Mouse (Mus musculus): Measurements from ENCODE around the gene Utp15. TPM values are rescaled to one million over a fixed set of nuclear protein-coding genes. Genes with fewer than 3 reads are reported as not detected.

Utp15 gene
- polyA plus RNA-seq, 1 experiment from 2014 or later, result 27.8 TPM

DNA sequence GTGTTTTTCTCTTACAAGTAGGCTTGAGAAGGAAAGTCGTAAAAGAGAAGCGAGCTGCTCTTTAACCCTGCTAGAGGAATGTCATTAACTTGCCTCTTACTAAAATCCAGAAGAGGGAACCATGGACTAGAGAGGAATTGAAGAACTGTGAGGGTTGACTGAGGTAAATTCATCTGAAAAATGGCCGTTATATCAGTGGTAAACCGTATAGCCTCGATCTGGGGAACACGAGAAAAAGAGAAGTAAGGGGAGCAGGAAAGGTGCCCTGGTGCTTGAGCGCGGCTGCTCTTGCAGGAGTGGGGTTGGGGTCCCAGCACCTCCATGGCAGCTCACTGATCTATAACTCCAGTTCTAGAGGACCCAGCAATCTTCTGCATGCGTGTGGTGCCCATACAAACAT is 11.2 kb upstream of the Utp15 start:
- Histone ChIP-seq H3K4me2 (ENCODE audit: low read depth, low read length) (no peak overlapping the region), H3K4me1 (ENCODE audit: control insufficient read depth, insufficient read depth, low read length) (no peaks in the 10 kb centered on the region), H3K9ac (ENCODE audit: low read length) (no peak overlapping the region), H3K4me3 (replicated peaks; ENCODE audit: low read length) (no peak overlapping the region), H3K27me3 (ENCODE audit: control insufficient read depth, insufficient read depth, low read length) (no peaks in the 10 kb centered on the region), H3K27ac (ENCODE audit: low read length) (no peak overlapping the region), H3K9me3 (replicated peaks; ENCODE audit: control insufficient read depth, low read length) (no peaks in the 10 kb centered on the region), H3K36me3 (ENCODE audit: control insufficient read depth, insufficient read depth, low read length) (peaks cover 20% of the 10 kb centered on the region; the same call in 1 of the 2 replicates)
- no peak for ATAC-seq (ENCODE audit: insufficient read depth, low FRiP score)
- 94% methylated on average over 9 of the region's 9 CpGs for WGBS

GRCm38 (mm10) chr13:98264111-98264510 is 1.3 kb upstream of the Utp15 start:
- Histone ChIP-seq H3K9ac (ENCODE audit: low read length) (peak overlapping the region; percentile 92), H3K27ac (ENCODE audit: low read length) (no peak overlapping the region), H3K4me3 (replicated peaks; ENCODE audit: low read length) (peak overlapping the region; percentile 99), H3K36me3 (ENCODE audit: control insufficient read depth, insufficient read depth, low read length) (no peaks in the 10 kb centered on the region), H3K27me3 (ENCODE audit: control insufficient read depth, insufficient read depth, low read length) (no peaks in the 10 kb centered on the region), H3K9me3 (replicated peaks; ENCODE audit: control insufficient read depth, low read length) (no peaks in the 10 kb centered on the region), H3K4me1 (ENCODE audit: control insufficient read depth, insufficient read depth, low read length) (peaks cover 19% of the 10 kb centered on the region), H3K4me2 (ENCODE audit: low read depth, low read length) (peak overlapping the region; percentile 82)
- ATAC-seq (ENCODE audit: insufficient read depth, low FRiP score), result no peak
- 26% methylated on average over 5 of the region's 5 CpGs for WGBS

- peak overlapping the region; percentile 92 for H3K9ac ChIP-seq (ENCODE audit: low read length)
- H3K27me3 ChIP-seq (ENCODE audit: control insufficient read depth, insufficient read depth, low read length), result no peaks in the 10 kb centered on the region
- under 1% methylated on average over 16 of the region's 16 CpGs for WGBS
- peak overlapping the region; percentile 99 for H3K4me3 ChIP-seq (replicated peaks; ENCODE audit: low read length)
- H3K9me3 ChIP-seq (replicated peaks; ENCODE audit: control insufficient read depth, low read length), result no peaks in the 10 kb centered on the region
- peaks cover 19% of the 10 kb centered on the region for H3K4me1 ChIP-seq (ENCODE audit: control insufficient read depth, insufficient read depth, low read length)
- peak overlapping the region; percentile 88 for H3K27ac ChIP-seq (ENCODE audit: low read length)
- ATAC-seq (ENCODE audit: insufficient read depth, low FRiP score), result peak; percentile 11; the same call in 1 of the 2 replicates
- H3K4me2 ChIP-seq (ENCODE audit: low read depth, low read length), result peak overlapping the region; percentile 82
- no peaks in the 10 kb centered on the region for H3K36me3 ChIP-seq (ENCODE audit: control insufficient read depth, insufficient read depth, low read length)
Measured at GRCm38 (mm10) chr13:98263458-98263987, 682 bp upstream of the Utp15 start.

DNA sequence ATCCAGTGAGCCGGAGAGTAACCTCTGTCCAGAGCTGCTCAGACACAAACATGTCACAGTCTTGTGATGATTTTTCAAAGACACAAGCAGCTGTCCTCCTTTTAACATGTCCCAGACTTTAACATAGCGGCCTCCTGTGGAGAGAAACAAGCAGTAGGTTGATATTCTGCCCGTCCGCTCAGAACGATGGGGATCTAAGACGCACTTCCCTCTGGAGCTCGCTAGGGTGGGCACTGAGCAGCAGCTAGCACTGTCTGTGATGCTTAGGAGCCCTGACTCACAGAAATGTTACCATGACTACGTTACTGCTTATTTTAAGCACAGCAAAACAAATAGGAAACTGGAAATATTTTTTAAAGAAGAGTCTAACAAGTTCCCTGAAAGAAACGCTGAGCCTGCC is 7.9 kb downstream of the Utp15 start:
- H3K9ac ChIP-seq (ENCODE audit: low read length), result no peak overlapping the region
- H3K27ac ChIP-seq (ENCODE audit: low read length), result no peak overlapping the region
- H3K4me2 ChIP-seq (ENCODE audit: low read depth, low read length), result no peak overlapping the region
- H3K9me3 ChIP-seq (replicated peaks; ENCODE audit: control insufficient read depth, low read length), result no peaks in the 10 kb centered on the region
- ATAC-seq (ENCODE audit: insufficient read depth, low FRiP score), result no peak
- H3K36me3 ChIP-seq (ENCODE audit: control insufficient read depth, insufficient read depth, low read length), result peaks cover 40% of the 10 kb centered on the region
- H3K4me1 ChIP-seq (ENCODE audit: control insufficient read depth, insufficient read depth, low read length), result no peaks in the 10 kb centered on the region
- H3K4me3 ChIP-seq (replicated peaks; ENCODE audit: low read length), result no peak overlapping the region
- 68% methylated on average over 9 of the region's 9 CpGs for WGBS
- no peaks in the 10 kb centered on the region for H3K27me3 ChIP-seq (ENCODE audit: control insufficient read depth, insufficient read depth, low read length)

DNA sequence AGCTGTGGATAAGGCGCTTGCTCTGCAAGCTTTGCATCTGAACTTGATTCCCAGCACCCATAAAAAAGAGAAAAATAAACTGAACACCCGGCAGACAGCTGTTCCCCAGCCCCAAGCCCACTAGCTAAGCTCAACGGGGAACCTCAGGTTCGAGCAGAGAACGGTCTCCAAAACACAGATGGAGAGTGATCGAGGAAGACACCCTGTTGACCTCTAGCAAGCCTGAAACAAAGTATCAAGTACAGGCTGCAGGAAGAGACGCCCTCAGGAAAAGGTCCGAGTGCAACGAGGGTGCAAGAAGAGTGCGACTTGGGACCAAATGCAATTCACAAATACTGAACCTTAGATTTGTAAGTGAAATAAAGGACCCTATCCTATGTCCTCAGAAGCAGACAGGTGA is 13.2 kb downstream of the Utp15 start:
- H3K4me3 ChIP-seq (replicated peaks; ENCODE audit: low read length), result no peak overlapping the region
- H3K9ac ChIP-seq (ENCODE audit: low read length), result no peak overlapping the region
- peaks cover 38% of the 10 kb centered on the region for H3K36me3 ChIP-seq (ENCODE audit: control insufficient read depth, insufficient read depth, low read length)
- no peaks in the 10 kb centered on the region for H3K4me1 ChIP-seq (ENCODE audit: control insufficient read depth, insufficient read depth, low read length)
- H3K9me3 ChIP-seq (replicated peaks; ENCODE audit: control insufficient read depth, low read length), result no peaks in the 10 kb centered on the region
- H3K27ac ChIP-seq (ENCODE audit: low read length), result no peak overlapping the region
- WGBS, result 92% methylated on average over 10 of the region's 10 CpGs
- ATAC-seq (ENCODE audit: insufficient read depth, low FRiP score), result no peak
- H3K4me2 ChIP-seq (ENCODE audit: low read depth, low read length), result no peak overlapping the region
- H3K27me3 ChIP-seq (ENCODE audit: control insufficient read depth, insufficient read depth, low read length), result no peaks in the 10 kb centered on the region

GRCm38 (mm10) chr13:98245386-98245785 is 17.5 kb downstream of the Utp15 start:
- Histone ChIP-seq H3K4me1 (ENCODE audit: control insufficient read depth, insufficient read depth, low read length) (no peaks in the 10 kb centered on the region), H3K9me3 (replicated peaks; ENCODE audit: control insufficient read depth, low read length) (no peaks in the 10 kb centered on the region), H3K9ac (ENCODE audit: low read length) (no peak overlapping the region), H3K4me3 (replicated peaks; ENCODE audit: low read length) (no peak overlapping the region), H3K27ac (ENCODE audit: low read length) (no peak overlapping the region), H3K27me3 (ENCODE audit: control insufficient read depth, insufficient read depth, low read length) (no peaks in the 10 kb centered on the region), H3K36me3 (ENCODE audit: control insufficient read depth, insufficient read depth, low read length) (peaks cover 13% of the 10 kb centered on the region; the same call in 1 of the 2 replicates), H3K4me2 (ENCODE audit: low read depth, low read length) (no peak overlapping the region)
- 65% methylated on average over 7 of the region's 7 CpGs for WGBS
- ATAC-seq (ENCODE audit: insufficient read depth, low FRiP score), result no peak

- Histone ChIP-seq H3K9ac (ENCODE audit: low read length) (no peak overlapping the region), H3K36me3 (ENCODE audit: control insufficient read depth, insufficient read depth, low read length) (0 out of 2 replicates have a peak, but pooled peaks cover 9% of the 10 kb centered on the region), H3K4me1 (ENCODE audit: control insufficient read depth, insufficient read depth, low read length) (no peaks in the 10 kb centered on the region), H3K4me2 (ENCODE audit: low read depth, low read length) (no peak overlapping the region), H3K4me3 (replicated peaks; ENCODE audit: low read length) (no peak overlapping the region), H3K27me3 (ENCODE audit: control insufficient read depth, insufficient read depth, low read length) (no peaks in the 10 kb centered on the region), H3K27ac (ENCODE audit: low read length) (no peak overlapping the region), H3K9me3 (replicated peaks; ENCODE audit: control insufficient read depth, low read length) (no peaks in the 10 kb centered on the region)
- no peak for ATAC-seq (ENCODE audit: insufficient read depth, low FRiP score)
- WGBS, result 66% methylated on average over 5 of the region's 5 CpGs
Measured at GRCm38 (mm10) chr13:98244571-98245350, 18.1 kb downstream of the Utp15 start.

- Histone ChIP-seq H3K27ac (ENCODE audit: low read length) (no peak overlapping the region), H3K4me3 (replicated peaks; ENCODE audit: low read length) (no peak overlapping the region), H3K27me3 (ENCODE audit: control insufficient read depth, insufficient read depth, low read length) (no peaks in the 10 kb centered on the region), H3K9me3 (replicated peaks; ENCODE audit: control insufficient read depth, low read length) (no peaks in the 10 kb centered on the region), H3K36me3 (ENCODE audit: control insufficient read depth, insufficient read depth, low read length) (no peaks in the 10 kb centered on the region), H3K4me2 (ENCODE audit: low read depth, low read length) (no peak overlapping the region), H3K9ac (ENCODE audit: low read length) (no peak overlapping the region), H3K4me1 (ENCODE audit: control insufficient read depth, insufficient read depth, low read length) (no peaks in the 10 kb centered on the region)
- no peak for ATAC-seq (ENCODE audit: insufficient read depth, low FRiP score)
- 71% methylated on average over 9 of the region's 9 CpGs for WGBS
Measured at GRCm38 (mm10) chr13:98241531-98242282, 21.1 kb downstream of the Utp15 start.
